Mouse (Mus musculus): ENCODE data around the gene Tmc3. TPM values are rescaled to one million over a fixed set of nuclear protein-coding genes. Genes with fewer than 3 reads are reported as not detected.

The Tmc3 gene
- polyA plus RNA-seq, 1 experiment from 2014 or later: 0.33 TPM

- Histone ChIP-seq H3K9ac (ENCODE audit: low read depth, low read length) (no peak overlapping the region), H3K4me3 (ENCODE audit: low read length) (no peak overlapping the region), H3K4me1 (ENCODE audit: control insufficient read depth, insufficient read depth, low read depth, low read length) (no peaks in the 10 kb centered on the region), H3K36me3 (ENCODE audit: control insufficient read depth, insufficient read depth, low read length) (no peaks in the 10 kb centered on the region), H3K4me2 (ENCODE audit: low read length) (no peak overlapping the region), H3K27me3 (replicated peaks; ENCODE audit: control insufficient read depth, insufficient read depth, low read length) (no peaks in the 10 kb centered on the region), H3K27ac (ENCODE audit: low read depth, low read length) (no peak overlapping the region), H3K9me3 (ENCODE audit: control insufficient read depth, low read length) (no peaks in the 10 kb centered on the region)
- ATAC-seq: no peak
- 87% methylated on average over 3 of the region's 3 CpGs for WGBS
Observed at GRCm38 (mm10) chr7:83559495-83559894, 25.2 kb upstream of the Tmc3 start.

GRCm38 (mm10) chr7:83561849-83562248 is 22.9 kb upstream of the Tmc3 start:
- WGBS: 16% methylated on average over 3 of the region's 3 CpGs
- Histone ChIP-seq H3K9me3 (ENCODE audit: control insufficient read depth, low read length) (no peaks in the 10 kb centered on the region), H3K27me3 (replicated peaks; ENCODE audit: control insufficient read depth, insufficient read depth, low read length) (no peaks in the 10 kb centered on the region), H3K4me2 (ENCODE audit: low read length) (no peak overlapping the region), H3K27ac (ENCODE audit: low read depth, low read length) (no peak overlapping the region), H3K4me3 (ENCODE audit: low read length) (no peak overlapping the region), H3K36me3 (ENCODE audit: control insufficient read depth, insufficient read depth, low read length) (no peaks in the 10 kb centered on the region), H3K4me1 (ENCODE audit: control insufficient read depth, insufficient read depth, low read depth, low read length) (no peaks in the 10 kb centered on the region), H3K9ac (ENCODE audit: low read depth, low read length) (no peak overlapping the region)
- ATAC-seq: no peak

GRCm38 (mm10) chr7:83564635-83565291 is 20.0 kb upstream of the Tmc3 start:
- Histone ChIP-seq H3K4me3 (ENCODE audit: low read length) (no peak overlapping the region), H3K27me3 (replicated peaks; ENCODE audit: control insufficient read depth, insufficient read depth, low read length) (no peaks in the 10 kb centered on the region), H3K9ac (ENCODE audit: low read depth, low read length) (no peak overlapping the region), H3K4me2 (ENCODE audit: low read length) (no peak overlapping the region), H3K36me3 (ENCODE audit: control insufficient read depth, insufficient read depth, low read length) (no peaks in the 10 kb centered on the region), H3K4me1 (ENCODE audit: control insufficient read depth, insufficient read depth, low read depth, low read length) (no peaks in the 10 kb centered on the region), H3K9me3 (ENCODE audit: control insufficient read depth, low read length) (no peaks in the 10 kb centered on the region), H3K27ac (ENCODE audit: low read depth, low read length) (no peak overlapping the region)
- no peak for ATAC-seq
- 68% methylated on average over 12 of the region's 12 CpGs for WGBS

DNA sequence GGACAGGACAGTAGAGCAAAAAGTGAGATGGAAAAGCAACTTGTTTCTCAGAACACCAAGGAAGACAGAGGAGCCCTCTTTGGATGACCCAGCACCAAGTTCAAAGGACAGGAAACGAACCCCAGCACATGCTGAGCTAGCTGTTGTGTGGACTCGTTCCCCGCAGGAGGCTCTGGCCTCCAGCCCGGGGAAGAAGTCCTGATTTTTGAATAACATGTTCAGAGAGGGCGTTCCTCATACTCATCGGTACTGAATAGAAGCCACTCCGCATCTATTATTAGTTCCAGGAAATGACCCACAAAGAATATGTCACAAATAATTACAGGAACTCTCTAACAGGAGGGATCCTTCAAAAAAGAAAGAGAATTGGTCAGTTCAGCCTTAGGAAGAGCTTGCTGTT is 18.8 kb upstream of the Tmc3 start:
- Histone ChIP-seq H3K36me3 (ENCODE audit: control insufficient read depth, insufficient read depth, low read length) (no peaks in the 10 kb centered on the region), H3K4me1 (ENCODE audit: control insufficient read depth, insufficient read depth, low read depth, low read length) (no peaks in the 10 kb centered on the region), H3K9me3 (ENCODE audit: control insufficient read depth, low read length) (no peaks in the 10 kb centered on the region), H3K27me3 (replicated peaks; ENCODE audit: control insufficient read depth, insufficient read depth, low read length) (no peaks in the 10 kb centered on the region), H3K9ac (ENCODE audit: low read depth, low read length) (no peak overlapping the region), H3K27ac (ENCODE audit: low read depth, low read length) (no peak overlapping the region), H3K4me2 (ENCODE audit: low read length) (no peak overlapping the region), H3K4me3 (ENCODE audit: low read length) (no peak overlapping the region)
- 28% methylated on average over 7 of the region's 7 CpGs for WGBS
- no peak for ATAC-seq

DNA sequence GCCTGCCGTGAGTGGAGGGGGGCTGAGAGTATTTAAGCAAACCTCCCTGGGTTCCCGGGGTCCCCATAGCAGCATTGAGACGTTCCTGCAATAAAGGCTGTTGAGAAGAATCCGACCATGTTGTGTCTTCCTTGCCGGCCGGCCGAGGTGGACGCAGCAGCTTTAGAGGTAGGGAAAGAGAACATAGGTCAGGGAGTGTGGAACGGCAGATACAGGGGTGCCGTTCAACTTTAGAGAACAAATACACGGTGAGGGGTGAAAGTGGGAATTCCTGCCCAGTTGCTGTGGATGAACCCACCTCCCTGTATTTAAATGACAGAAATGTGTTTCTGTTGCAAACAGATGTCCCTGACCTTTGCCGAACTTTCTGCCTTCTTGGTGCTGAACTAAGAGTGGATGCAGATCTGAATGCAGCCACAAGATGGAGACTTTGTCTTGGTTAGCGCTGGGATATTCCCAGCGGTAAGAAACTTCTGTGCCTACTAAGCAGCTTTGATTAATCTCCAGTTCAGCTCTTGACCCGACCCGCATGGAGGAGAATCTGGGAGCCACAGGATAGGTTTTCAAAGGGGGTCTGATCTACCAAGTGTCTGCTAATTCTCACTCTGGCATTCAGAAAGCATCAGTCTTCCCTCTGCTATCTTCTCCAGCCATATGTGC is 16.8 kb upstream of the Tmc3 start:
- Histone ChIP-seq H3K4me3 (ENCODE audit: low read length) (no peak overlapping the region), H3K4me1 (ENCODE audit: control insufficient read depth, insufficient read depth, low read depth, low read length) (no peaks in the 10 kb centered on the region), H3K9me3 (ENCODE audit: control insufficient read depth, low read length) (no peaks in the 10 kb centered on the region), H3K36me3 (ENCODE audit: control insufficient read depth, insufficient read depth, low read length) (no peaks in the 10 kb centered on the region), H3K4me2 (ENCODE audit: low read length) (no peak overlapping the region), H3K27ac (ENCODE audit: low read depth, low read length) (no peak overlapping the region), H3K27me3 (replicated peaks; ENCODE audit: control insufficient read depth, insufficient read depth, low read length) (no peaks in the 10 kb centered on the region), H3K9ac (ENCODE audit: low read depth, low read length) (no peak overlapping the region)
- no peak for ATAC-seq
- whole genome bisulfite sequencing: 55% methylated on average over 16 of the region's 16 CpGs

DNA sequence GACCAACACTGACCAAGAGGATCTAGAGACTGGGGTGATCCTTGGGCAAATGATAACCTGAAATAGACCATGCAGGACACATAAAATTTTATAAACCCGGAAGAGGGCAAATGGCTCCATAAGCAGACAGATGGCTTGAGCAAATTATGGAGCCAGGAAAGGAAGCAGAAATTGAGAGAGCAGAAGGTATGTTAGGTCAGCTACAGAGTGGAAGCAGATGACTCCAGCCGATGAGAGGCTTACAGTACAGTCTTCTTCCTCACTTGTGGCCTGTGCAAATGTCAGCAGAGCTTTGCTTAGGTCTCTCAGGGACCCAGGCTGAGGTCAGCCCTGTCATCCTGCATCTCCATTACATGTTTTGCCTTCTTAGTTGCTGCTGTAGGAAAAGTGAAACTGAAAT is 15.9 kb upstream of the Tmc3 start:
- Histone ChIP-seq H3K27me3 (replicated peaks; ENCODE audit: control insufficient read depth, insufficient read depth, low read length) (no peaks in the 10 kb centered on the region), H3K9me3 (ENCODE audit: control insufficient read depth, low read length) (no peaks in the 10 kb centered on the region), H3K4me1 (ENCODE audit: control insufficient read depth, insufficient read depth, low read depth, low read length) (no peaks in the 10 kb centered on the region), H3K4me2 (ENCODE audit: low read length) (no peak overlapping the region), H3K36me3 (ENCODE audit: control insufficient read depth, insufficient read depth, low read length) (no peaks in the 10 kb centered on the region), H3K9ac (ENCODE audit: low read depth, low read length) (no peak overlapping the region), H3K27ac (ENCODE audit: low read depth, low read length) (no peak overlapping the region), H3K4me3 (ENCODE audit: low read length) (no peak overlapping the region)
- ATAC-seq: no peak
- WGBS: 89% methylated on average over 2 of the region's 2 CpGs

DNA sequence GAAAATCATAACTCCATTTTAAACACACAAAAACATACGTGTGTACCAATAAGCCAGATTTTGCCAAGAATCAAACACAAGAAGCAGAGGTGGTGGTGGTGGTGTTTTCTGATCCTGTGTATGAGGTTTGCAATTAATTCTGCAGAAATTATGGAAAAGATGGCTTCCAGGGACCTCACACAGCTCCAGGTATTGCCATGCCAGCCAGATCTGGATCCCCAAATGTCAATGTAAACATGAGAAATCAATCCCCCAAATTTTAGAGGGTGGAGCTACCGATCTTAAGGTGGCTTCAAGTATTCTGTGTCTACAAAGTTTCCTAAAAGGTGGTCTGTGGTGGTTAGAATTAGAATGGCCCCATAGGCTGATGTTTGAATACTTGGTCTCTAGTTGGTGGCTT is 15.3 kb upstream of the Tmc3 start:
- Histone ChIP-seq H3K4me2 (ENCODE audit: low read length) (no peak overlapping the region), H3K27ac (ENCODE audit: low read depth, low read length) (no peak overlapping the region), H3K4me3 (ENCODE audit: low read length) (no peak overlapping the region), H3K9ac (ENCODE audit: low read depth, low read length) (no peak overlapping the region), H3K27me3 (replicated peaks; ENCODE audit: control insufficient read depth, insufficient read depth, low read length) (no peaks in the 10 kb centered on the region), H3K9me3 (ENCODE audit: control insufficient read depth, low read length) (no peaks in the 10 kb centered on the region), H3K4me1 (ENCODE audit: control insufficient read depth, insufficient read depth, low read depth, low read length) (no peaks in the 10 kb centered on the region), H3K36me3 (ENCODE audit: control insufficient read depth, insufficient read depth, low read length) (no peaks in the 10 kb centered on the region)
- no peak for ATAC-seq
- 95% methylated on average over 2 of the region's 2 CpGs for WGBS

DNA sequence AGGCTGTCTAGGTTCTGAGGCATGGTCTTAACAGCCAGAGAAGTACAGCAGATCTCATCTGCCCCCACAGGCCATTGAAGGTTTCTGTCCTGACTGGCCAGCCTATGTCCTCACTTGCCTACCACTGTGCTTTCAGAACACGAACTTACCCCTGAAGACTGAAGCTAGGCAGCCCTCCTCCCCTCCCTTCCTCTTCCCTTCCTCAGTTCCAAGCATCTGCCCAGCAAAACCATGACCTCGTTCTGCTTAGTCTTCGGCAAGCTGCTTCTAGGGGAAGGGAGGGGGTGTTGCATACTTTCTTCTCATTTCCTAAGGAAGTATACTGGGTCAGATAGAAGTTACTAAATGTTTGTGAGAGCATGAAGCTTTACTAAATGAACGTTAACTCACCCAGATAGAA is 13.7 kb upstream of the Tmc3 start:
- H3K27ac ChIP-seq (ENCODE audit: low read depth, low read length): no peak overlapping the region
- no peak overlapping the region for H3K4me2 ChIP-seq (ENCODE audit: low read length)
- no peak overlapping the region for H3K9ac ChIP-seq (ENCODE audit: low read depth, low read length)
- H3K9me3 ChIP-seq (ENCODE audit: control insufficient read depth, low read length): no peaks in the 10 kb centered on the region
- no peak overlapping the region for H3K4me3 ChIP-seq (ENCODE audit: low read length)
- H3K36me3 ChIP-seq (ENCODE audit: control insufficient read depth, insufficient read depth, low read length): no peaks in the 10 kb centered on the region
- 64% methylated on average over 4 of the region's 4 CpGs for WGBS
- H3K27me3 ChIP-seq (replicated peaks; ENCODE audit: control insufficient read depth, insufficient read depth, low read length): no peaks in the 10 kb centered on the region
- no peak for ATAC-seq
- no peaks in the 10 kb centered on the region for H3K4me1 ChIP-seq (ENCODE audit: control insufficient read depth, insufficient read depth, low read depth, low read length)

GRCm38 (mm10) chr7:83571901-83572300 is 12.8 kb upstream of the Tmc3 start:
- no peak overlapping the region for H3K4me2 ChIP-seq (ENCODE audit: low read length)
- H3K27me3 ChIP-seq (replicated peaks; ENCODE audit: control insufficient read depth, insufficient read depth, low read length): no peaks in the 10 kb centered on the region
- no peaks in the 10 kb centered on the region for H3K4me1 ChIP-seq (ENCODE audit: control insufficient read depth, insufficient read depth, low read depth, low read length)
- no peaks in the 10 kb centered on the region for H3K36me3 ChIP-seq (ENCODE audit: control insufficient read depth, insufficient read depth, low read length)
- H3K9ac ChIP-seq (ENCODE audit: low read depth, low read length): no peak overlapping the region
- ATAC-seq: no peak
- no peak overlapping the region for H3K27ac ChIP-seq (ENCODE audit: low read depth, low read length)
- H3K4me3 ChIP-seq (ENCODE audit: low read length): no peak overlapping the region
- no peaks in the 10 kb centered on the region for H3K9me3 ChIP-seq (ENCODE audit: control insufficient read depth, low read length)
- 61% methylated on average over 3 of the region's 3 CpGs for WGBS
